Mouse (Mus musculus): ENCODE results near the gene Rsad2.

GRCm38 (mm10) chr12:26399391-26399790, 56.9 kb downstream of the Rsad2 start:
- TF ChIP-seq CTCF (IDR thresholded peaks at IDR 0.05) (no peak), EP300 (IDR thresholded peaks at IDR 0.05; ENCODE audit: insufficient read depth, low read depth, low read length) (no peak), POLR2A (IDR thresholded peaks at IDR 0.05; ENCODE audit: insufficient read depth, low read depth, low read length) (no peak)

All from heart, adult 2 months (tissue).